Mouse (Mus musculus) kidney, postnatal 0 days (tissue): ENCODE data around the gene Naa40. TPM values are rescaled to one million over a fixed set of nuclear protein-coding genes. Genes with fewer than 3 reads are reported as not detected.
A peak's percentile ranks its signal among the peaks of the same experiment; 100 is the strongest.

Experiments
- ATAC-seq: fragments of 200-750 bp; cut with Nextera tagmentation; replicated peaks from 2 replicates; pipeline ENCODE4 v1.8.0; 2017; ENCODE audit warnings: low read depth, moderate number of reproducible peaks, moderate TSS enrichment, moderate library complexity; ENCODE audit not compliant: low FRiP score
- DNase-seq: peaks from one replicate; pipeline ENCODE4 v3.0.0-alpha.2; 2016; ENCODE audit warnings: low spot score
- H3K27ac ChIP-seq: fragments of 300-500 bp; sonication (generic); 2 replicates; pipeline ENCODE4 v1.5.1; 2014; ENCODE audit warnings: mild to moderate bottlenecking
- H3K27me3 ChIP-seq: fragments of 300-500 bp; sonication (generic); 2 replicates; pipeline ENCODE4 v1.6.1; 2014; ENCODE audit warnings: low read length, mixed read lengths; ENCODE audit not compliant: insufficient read depth
- H3K36me3 ChIP-seq: fragments of 300-500 bp; sonication (generic); 2 replicates; pipeline ENCODE4 v1.6.1; 2014; ENCODE audit warnings: low read length, mixed read lengths; ENCODE audit not compliant: insufficient read depth
- H3K4me1 ChIP-seq: fragments of 300-500 bp; sonication (generic); replicated peaks from 2 replicates; pipeline ENCODE4 v1.6.1; 2014; ENCODE audit warnings: antibody characterized with exemption, low read length, mixed read lengths; ENCODE audit not compliant: insufficient read depth
- H3K4me2 ChIP-seq: fragments of 300-500 bp; sonication (generic); 2 replicates; pipeline ENCODE4 v1.6.1; 2014; ENCODE audit warnings: mild to moderate bottlenecking, low read length, moderate library complexity, mixed read lengths
- H3K4me3 ChIP-seq: fragments of 300-500 bp; sonication (generic); replicated peaks from 2 replicates; pipeline ENCODE4 v1.5.1; 2014; ENCODE audit warnings: low read depth, low read length
- H3K9ac ChIP-seq: fragments of 300-500 bp; sonication (generic); 2 replicates; pipeline ENCODE4 v1.6.1; 2014; ENCODE audit warnings: low read depth, low read length
- H3K9me3 ChIP-seq: fragments of 300-500 bp; sonication (generic); replicated peaks from 2 replicates; pipeline ENCODE4 v1.6.1; 2016; ENCODE audit warnings: low read length, inconsistent platforms, mixed read lengths
- CTCF ChIP-seq: IDR thresholded peaks from 2 replicates; pipeline ENCODE4 v1.5.1; 2016; ENCODE audit warnings: antibody characterized with exemption, low read depth, mild to moderate bottlenecking, moderate library complexity
- WGBS: fragments of 180-500 bp; shearing (Covaris S2); extraction: QIAGEN DNeasy Blood & Tissue Kit; methylation state at CpG from one replicate; pipeline ENCODE4 v1.1.7; 2014; 5-methylcytosine and 5-hydroxymethylcytosine counted together
- polyA plus RNA-seq: library from polyadenylated mRNA; unstranded; fragments of >200 nt; fragmentation: Nextera tagmentation; extraction: Ambion mirVana; gene quantifications from 2 replicates; pipeline ENCODE4 v1.2.1, GENCODE M21; 2015

Gene Naa40
- polyA plus RNA-seq, 1 experiment from 2014 or later, result 47.3 TPM

DNA sequence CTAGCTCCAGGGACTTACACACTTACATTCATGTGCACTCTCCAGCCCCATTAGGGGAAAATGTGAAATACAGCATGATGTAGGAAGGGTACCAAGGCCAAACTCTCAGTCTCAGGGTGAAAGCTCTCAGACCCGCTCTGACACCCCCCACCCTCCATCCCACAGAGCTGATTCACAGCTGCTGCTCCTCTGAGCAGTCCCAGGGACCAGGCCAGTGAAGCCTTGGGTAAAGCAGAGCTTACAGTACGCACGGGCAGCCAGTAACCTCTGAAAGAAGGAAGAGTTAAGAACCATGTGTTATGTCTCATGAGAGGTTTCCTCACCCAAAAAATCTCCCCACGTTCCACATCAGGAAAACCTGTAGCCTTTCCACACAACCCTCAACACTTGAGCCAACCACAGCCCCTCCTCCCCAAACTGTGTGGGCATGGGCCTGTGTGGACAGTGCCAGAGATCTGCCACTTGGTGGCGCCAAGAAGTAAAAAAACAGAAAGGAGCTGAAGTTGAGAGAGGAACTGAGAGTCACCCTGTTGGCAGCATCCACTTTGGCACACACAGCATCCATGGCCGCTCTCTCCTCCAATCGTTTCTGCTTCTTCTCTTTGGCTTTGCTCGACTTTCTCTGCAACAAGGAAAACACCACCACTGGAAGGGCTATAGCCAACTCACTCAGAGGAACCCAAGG lies 6.3 kb downstream of the Naa40 start:
- TF ChIP-seq CTCF, result peak; percentile 84
- DNase-seq, result peak; percentile 86
- Histone ChIP-seq H3K9me3 (no peaks in the 10 kb centered on the region), H3K27ac (no peak overlapping the region), H3K4me1 (0 out of 2 replicates have a peak, but pooled peaks cover 5% of the 10 kb centered on the region), H3K9ac (no peak overlapping the region), H3K27me3 (no peaks in the 10 kb centered on the region), H3K36me3 (peaks cover 18% of the 10 kb centered on the region), H3K4me2 (no peak overlapping the region), H3K4me3 (no peak overlapping the region)
- ATAC-seq, result peak; percentile 81
- 52% methylated on average over 8 of the region's 8 CpGs for WGBS

DNA sequence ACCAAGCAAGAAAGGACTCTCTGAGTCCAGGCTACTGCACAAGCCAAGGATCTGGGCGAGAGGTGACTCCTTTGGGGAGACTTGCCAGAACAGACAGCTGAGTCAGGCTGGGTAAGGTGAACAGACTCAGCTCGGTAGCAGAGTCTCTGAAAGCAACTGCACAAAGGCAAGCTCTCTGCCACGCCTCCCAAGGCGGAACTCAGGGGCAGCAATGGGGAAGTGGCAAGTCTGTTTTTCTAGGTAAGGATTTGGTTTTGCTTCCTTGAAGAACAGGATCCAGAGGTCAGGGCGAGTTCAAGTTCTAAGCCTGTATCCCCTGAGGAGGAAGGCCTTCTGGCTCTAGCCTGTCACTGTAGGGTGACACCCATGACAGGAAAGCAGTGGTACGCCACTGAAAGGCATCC lies 14.5 kb downstream of the Naa40 start:
- no peak for TF ChIP-seq CTCF
- Histone ChIP-seq H3K9ac (no peak overlapping the region), H3K4me2 (no peak overlapping the region), H3K27me3 (no peaks in the 10 kb centered on the region), H3K4me1 (no peaks in the 10 kb centered on the region), H3K4me3 (no peak overlapping the region), H3K36me3 (peaks cover 41% of the 10 kb centered on the region), H3K9me3 (no peaks in the 10 kb centered on the region), H3K27ac (no peak overlapping the region)
- DNase-seq, result no peak
- no peak for ATAC-seq
- WGBS, result 82% methylated on average over 6 of the region's 6 CpGs

- ATAC-seq, result no peak
- DNase-seq, result no peak
- Histone ChIP-seq H3K27ac (no peak overlapping the region), H3K9me3 (no peaks in the 10 kb centered on the region), H3K4me3 (no peak overlapping the region), H3K36me3 (peaks cover 33% of the 10 kb centered on the region), H3K27me3 (no peaks in the 10 kb centered on the region), H3K4me2 (no peak overlapping the region), H3K9ac (no peak overlapping the region), H3K4me1 (no peaks in the 10 kb centered on the region)
- TF ChIP-seq CTCF, result no peak
- 72% methylated on average over 9 of the region's 9 CpGs for WGBS
Observed at GRCm38 (mm10) chr19:7225096-7225690, 15.8 kb downstream of the Naa40 start.

- H3K4me1 ChIP-seq, result no peaks in the 10 kb centered on the region
- no peak overlapping the region for H3K4me2 ChIP-seq
- no peaks in the 10 kb centered on the region for H3K27me3 ChIP-seq
- no peak for ATAC-seq
- peaks cover 26% of the 10 kb centered on the region for H3K36me3 ChIP-seq
- no peaks in the 10 kb centered on the region for H3K9me3 ChIP-seq
- WGBS, result 92% methylated on average over 3 of the region's 3 CpGs
- no peak overlapping the region for H3K4me3 ChIP-seq
- no peak for TF ChIP-seq CTCF
- H3K9ac ChIP-seq, result no peak overlapping the region
- no peak for DNase-seq
- no peak overlapping the region for H3K27ac ChIP-seq
Observed at GRCm38 (mm10) chr19:7224253-7224652, 16.7 kb downstream of the Naa40 start.

GRCm38 (mm10) chr19:7223488-7223887 lies 17.5 kb downstream of the Naa40 start:
- Histone ChIP-seq H3K4me1 (no peaks in the 10 kb centered on the region), H3K9ac (no peak overlapping the region)

GRCm38 (mm10) chr19:7222196-7222595 lies 18.8 kb downstream of the Naa40 start:
- Histone ChIP-seq H3K9me3 (no peaks in the 10 kb centered on the region), H3K4me3 (no peak overlapping the region), H3K36me3 (0 out of 2 replicates have a peak, but pooled peaks cover 13% of the 10 kb centered on the region), H3K27me3 (no peaks in the 10 kb centered on the region), H3K4me1 (no peaks in the 10 kb centered on the region), H3K27ac (no peak overlapping the region), H3K4me2 (no peak overlapping the region), H3K9ac (no peak overlapping the region)
- DNase-seq (no peak), ATAC-seq (no peak)
- WGBS, result 85% methylated on average over 6 of the region's 6 CpGs
- TF ChIP-seq CTCF, result no peak

More at GRCm38 (mm10) chr19:7223488-7223887, 17.5 kb downstream of the Naa40 start:
- Histone ChIP-seq H3K27ac (no peak overlapping the region), H3K4me2 (no peak overlapping the region), H3K27me3 (no peaks in the 10 kb centered on the region), H3K36me3 (peaks cover 23% of the 10 kb centered on the region), H3K4me3 (no peak overlapping the region), H3K9me3 (no peaks in the 10 kb centered on the region)
- no peak for DNase-seq
- ATAC-seq, result no peak
- no peak; the same call in 1 of the 2 replicates for TF ChIP-seq CTCF
